Mouse (Mus musculus) retina, adult 2 months (tissue): ENCODE data around the gene Poln.

Source experiments
- DNase-seq: peaks from one replicate; pipeline ENCODE4 v3.0.0-alpha.2; 2012; ENCODE audit warnings: low read depth, low spot score

Poln gene

GRCm38 (mm10) chr5:33994671-33995625, 174.3 kb downstream of the Poln start:
- DNase-seq, result no peak

DNA sequence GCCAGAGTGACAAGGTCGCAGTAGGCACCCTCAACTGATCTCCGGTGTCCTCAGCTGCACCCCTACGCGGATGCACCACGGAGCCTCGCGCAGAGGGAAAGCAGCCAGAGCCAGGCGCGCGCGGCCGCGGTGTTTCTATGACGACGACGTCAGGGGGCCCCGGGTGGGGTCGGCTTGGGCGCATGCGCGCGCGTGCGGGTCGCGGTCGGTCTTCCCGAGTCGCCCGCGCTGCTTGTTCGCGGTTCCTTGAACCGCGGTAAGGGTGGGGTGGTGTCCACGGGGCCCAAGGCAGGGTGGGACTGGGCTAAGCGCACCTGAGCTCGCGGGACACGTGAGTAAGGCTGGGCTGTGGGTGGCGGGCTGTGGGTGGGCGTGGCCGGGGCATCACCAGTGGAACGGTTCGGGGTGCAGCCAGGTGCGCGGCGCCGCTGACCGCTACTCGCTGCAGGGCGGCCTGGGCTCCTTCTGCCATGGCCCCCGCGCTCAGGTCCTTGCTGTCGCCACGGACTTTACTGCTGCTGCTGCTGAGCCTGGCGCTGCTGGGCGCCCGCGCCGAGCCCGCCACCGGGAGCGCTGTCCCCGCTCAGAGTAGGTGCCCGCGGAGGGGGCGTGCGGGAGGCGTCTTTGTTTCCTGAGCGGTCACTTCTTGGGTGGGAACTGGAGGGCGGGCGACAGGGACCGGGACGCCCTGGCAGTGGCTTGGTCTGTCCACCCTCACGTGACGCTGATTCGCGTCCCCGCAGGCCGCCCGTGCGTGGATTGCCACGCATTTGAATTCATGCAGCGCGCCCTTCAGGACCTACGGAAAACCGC, 185.7 kb downstream of the Poln start, which contains the start of gene Gm1673:
Gene Gm1673 (plus strand): TSS at position 125 of the 813 bp plus-strand sequence.
- no peak for DNase-seq

DNA sequence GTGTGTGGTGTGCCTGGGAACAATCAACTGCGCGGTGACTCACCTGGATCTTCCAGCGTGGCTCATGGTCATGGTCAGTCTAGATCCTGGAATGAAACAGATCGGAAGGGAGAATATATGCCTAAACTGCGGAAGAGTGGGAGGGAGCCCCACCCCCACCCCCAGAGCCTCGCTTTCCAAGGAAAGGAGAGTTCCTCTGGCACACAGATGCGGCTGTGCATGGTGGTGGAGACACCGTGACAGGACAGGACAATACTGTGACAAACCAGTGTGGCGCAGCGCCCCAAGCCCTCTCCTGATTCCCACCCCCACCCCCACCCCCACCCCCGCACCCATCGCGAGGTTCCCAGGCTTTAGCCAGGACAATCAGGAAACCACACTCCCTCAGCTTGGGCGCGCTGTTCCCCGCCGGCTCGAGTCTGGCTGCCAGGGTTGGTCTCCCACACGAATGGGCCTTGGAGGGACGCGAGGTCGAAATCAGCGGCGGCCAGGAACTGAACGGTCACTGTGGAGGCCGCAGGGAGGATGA, 186.5 kb downstream of the Poln start:
- no peak for DNase-seq

DNA sequence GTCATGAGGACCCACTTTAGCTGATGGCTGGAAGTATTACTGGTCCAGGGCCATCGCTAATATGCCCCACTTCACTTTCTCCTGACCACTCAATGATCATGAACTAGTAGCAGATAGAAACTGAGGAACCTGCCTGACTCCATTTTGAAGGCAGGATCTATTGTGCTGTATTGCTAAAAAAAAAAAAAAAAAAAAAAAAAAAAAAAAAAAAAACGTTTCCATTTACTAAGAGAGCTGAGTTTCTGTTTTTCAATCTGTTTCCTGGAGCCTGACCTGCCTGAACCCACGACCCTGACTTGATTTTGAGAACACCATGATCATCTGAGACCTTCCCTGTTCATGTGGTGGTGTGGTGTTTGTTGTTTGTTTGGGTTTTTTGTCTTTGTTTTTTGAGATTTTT, 193.0 kb downstream of the Poln start:
- no peak for DNase-seq

DNA sequence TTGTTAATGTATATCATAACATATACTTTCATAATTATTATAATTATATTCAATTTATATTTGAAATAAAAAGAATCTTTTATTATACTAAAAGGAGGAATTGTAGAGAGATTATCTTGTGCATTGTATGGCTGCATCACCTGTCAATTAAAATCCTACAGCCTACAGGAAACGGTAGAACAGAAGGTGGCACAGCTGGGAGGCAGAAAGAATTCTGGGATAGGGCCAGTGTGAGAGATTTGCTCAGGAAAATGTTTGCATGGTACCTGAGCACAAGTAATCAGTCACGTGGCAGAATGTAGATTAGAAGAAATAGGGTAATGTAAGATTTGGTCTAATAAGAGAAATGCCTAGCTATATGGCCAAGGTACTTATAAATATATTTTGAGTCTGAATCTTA, 194.5 kb downstream of the Poln start:
- no peak for DNase-seq

DNA sequence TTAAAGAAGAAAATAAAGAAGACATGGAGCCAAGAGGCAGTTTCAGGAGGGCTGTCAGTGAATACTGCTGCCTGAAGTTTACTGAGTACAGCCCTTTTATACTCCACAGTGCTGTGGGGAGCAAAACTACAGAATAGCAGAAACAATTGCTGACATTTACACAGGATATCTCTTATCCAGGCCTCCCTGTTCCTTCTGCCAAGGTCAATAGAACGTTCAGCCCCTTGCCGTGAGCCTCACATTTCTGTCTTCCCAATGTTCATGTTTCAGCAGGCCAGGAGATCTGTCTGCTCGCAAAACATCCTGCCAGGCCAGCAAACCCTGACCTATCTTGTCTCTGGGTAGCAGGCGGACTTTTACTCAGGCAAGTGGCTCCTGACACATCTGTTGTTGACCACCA, 209.9 kb downstream of the Poln start:
- DNase-seq, result no peak
